Mouse (Mus musculus): Measurements from ENCODE around the gene Dusp22.

- TF ChIP-seq CTCF (IDR thresholded peaks at IDR 0.05; ENCODE audit: control insufficient read depth, insufficient read depth, low read length) (no peak), POLR2A (IDR thresholded peaks at IDR 0.05; ENCODE audit: borderline replicate concordance, control insufficient read depth, low read depth, low read length) (no peak)
Measured at GRCm38 (mm10) chr13:30682328-30682727, 22.5 kb downstream of the Dusp22 start.

Data from bone marrow, adult 2 months (tissue).